Mouse (Mus musculus): ENCODE measurements at regions not wholly inside any gene's neighbourhood (a gene's known extent, or its start where the extent isn't known, plus 50 kb on each side); places are given as distances from the start of the nearest gene placed in this dataset.

DNA sequence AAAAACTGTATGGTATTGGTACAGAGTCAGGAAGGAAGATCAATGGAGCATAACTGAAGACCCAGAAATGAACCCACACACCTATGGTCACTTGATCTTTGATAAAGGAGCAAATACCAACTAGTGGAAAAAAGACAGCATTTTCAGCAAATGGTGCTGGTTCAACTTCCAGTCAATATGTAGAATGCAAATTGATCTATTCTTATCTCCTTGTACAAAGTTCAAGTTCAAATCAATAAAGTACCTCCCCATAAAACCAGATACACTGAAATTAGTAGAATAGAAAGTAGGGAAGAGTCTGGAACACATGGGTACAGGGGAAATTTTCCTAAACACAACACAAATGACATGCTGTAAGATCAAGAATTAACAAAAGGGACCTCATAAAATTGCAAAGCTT, 495.6 kb downstream of the Gm16223 start:
- ATAC-seq (ENCODE audit: low read depth): no peak
- Histone ChIP-seq H3K27ac (ENCODE audit: low read depth, low read length) (no peak overlapping the region), H3K27me3 (ENCODE audit: control insufficient read depth, insufficient read depth, low read length) (no peaks in the 10 kb centered on the region), H3K4me3 (ENCODE audit: low read depth, low read length) (no peak overlapping the region), H3K4me2 (ENCODE audit: low read depth, low read length) (no peak overlapping the region), H3K4me1 (ENCODE audit: control insufficient read depth, insufficient read depth, low read length) (no peaks in the 10 kb centered on the region), H3K36me3 (ENCODE audit: control insufficient read depth, insufficient read depth, low read length) (no peaks in the 10 kb centered on the region), H3K9ac (replicated peaks; ENCODE audit: low read depth, low read length) (no peak overlapping the region), H3K9me3 (ENCODE audit: control insufficient read depth, low read length) (no peaks in the 10 kb centered on the region)

DNA sequence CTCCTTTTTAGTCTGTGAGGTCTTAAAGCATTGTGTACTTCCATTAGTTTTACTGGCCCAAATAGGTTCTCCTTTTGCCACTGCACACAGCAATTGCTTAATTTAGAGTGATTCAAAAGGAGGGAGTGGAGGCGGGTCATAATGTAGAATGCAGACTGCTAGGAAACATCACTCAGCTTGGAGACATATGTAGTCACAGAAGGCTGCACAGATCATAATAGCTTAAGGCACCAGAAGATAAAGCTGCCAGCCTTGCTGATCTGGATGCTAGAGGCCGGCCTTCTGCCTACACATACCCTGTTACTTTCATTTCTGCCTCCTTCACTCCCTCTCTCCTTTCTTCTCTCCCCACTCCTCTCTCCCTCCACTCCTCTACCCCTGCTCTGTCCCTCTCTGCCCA, 508.2 kb downstream of the Gm16223 start:
- no peaks in the 10 kb centered on the region for H3K4me1 ChIP-seq (ENCODE audit: control insufficient read depth, insufficient read depth, low read length)
- no peaks in the 10 kb centered on the region for H3K36me3 ChIP-seq (ENCODE audit: control insufficient read depth, insufficient read depth, low read length)
- ATAC-seq (ENCODE audit: low read depth): no peak
- H3K9ac ChIP-seq (replicated peaks; ENCODE audit: low read depth, low read length): no peak overlapping the region
- WGBS: 54% methylated on average over 2 of the region's 2 CpGs
- no peak overlapping the region for H3K4me3 ChIP-seq (ENCODE audit: low read depth, low read length)
- H3K9me3 ChIP-seq (ENCODE audit: control insufficient read depth, low read length): no peaks in the 10 kb centered on the region
- no peaks in the 10 kb centered on the region for H3K27me3 ChIP-seq (ENCODE audit: control insufficient read depth, insufficient read depth, low read length)
- no peak overlapping the region for H3K4me2 ChIP-seq (ENCODE audit: low read depth, low read length)
- H3K27ac ChIP-seq (ENCODE audit: low read depth, low read length): no peak overlapping the region

DNA sequence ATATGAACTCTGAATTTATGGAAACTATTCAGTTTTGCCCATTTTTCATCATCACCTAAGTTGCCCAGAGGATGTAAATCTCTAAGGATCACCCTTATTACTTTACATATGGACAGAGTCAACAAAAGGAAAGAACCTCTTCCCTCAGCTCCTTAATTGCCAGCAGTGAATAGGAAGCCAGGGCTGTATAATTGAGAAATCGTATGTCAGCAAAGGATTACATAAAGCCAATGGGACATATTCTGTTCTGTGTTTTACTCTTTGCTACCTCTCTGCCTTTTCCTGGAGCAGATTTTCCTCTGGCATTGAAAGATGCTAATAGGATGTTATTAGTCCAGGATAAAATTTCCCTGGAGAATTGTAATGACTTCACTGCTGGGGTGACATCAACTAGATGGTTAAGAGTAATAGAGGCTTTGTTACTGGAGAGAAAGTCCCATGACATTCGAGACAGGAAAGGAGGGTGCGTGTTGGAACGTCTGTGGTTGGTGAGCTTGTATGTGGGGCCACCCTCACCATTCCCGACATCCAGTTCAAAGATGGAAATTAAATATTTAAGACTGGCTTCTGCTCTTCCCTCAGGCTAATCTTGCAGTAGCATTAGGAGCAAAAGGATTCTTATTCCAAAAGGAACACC, 510.6 kb downstream of the Gm16223 start:
- 48% methylated on average over 5 of the region's 5 CpGs for WGBS
- no peaks in the 10 kb centered on the region for H3K36me3 ChIP-seq (ENCODE audit: control insufficient read depth, insufficient read depth, low read length)
- H3K4me2 ChIP-seq (ENCODE audit: low read depth, low read length): no peak overlapping the region
- no peak overlapping the region for H3K27ac ChIP-seq (ENCODE audit: low read depth, low read length)
- no peaks in the 10 kb centered on the region for H3K4me1 ChIP-seq (ENCODE audit: control insufficient read depth, insufficient read depth, low read length)
- no peaks in the 10 kb centered on the region for H3K27me3 ChIP-seq (ENCODE audit: control insufficient read depth, insufficient read depth, low read length)
- no peaks in the 10 kb centered on the region for H3K9me3 ChIP-seq (ENCODE audit: control insufficient read depth, low read length)
- no peak overlapping the region for H3K4me3 ChIP-seq (ENCODE audit: low read depth, low read length)
- ATAC-seq (ENCODE audit: low read depth): peak; percentile 69; the same call in 1 of the 2 replicates
- H3K9ac ChIP-seq (replicated peaks; ENCODE audit: low read depth, low read length): no peak overlapping the region

DNA sequence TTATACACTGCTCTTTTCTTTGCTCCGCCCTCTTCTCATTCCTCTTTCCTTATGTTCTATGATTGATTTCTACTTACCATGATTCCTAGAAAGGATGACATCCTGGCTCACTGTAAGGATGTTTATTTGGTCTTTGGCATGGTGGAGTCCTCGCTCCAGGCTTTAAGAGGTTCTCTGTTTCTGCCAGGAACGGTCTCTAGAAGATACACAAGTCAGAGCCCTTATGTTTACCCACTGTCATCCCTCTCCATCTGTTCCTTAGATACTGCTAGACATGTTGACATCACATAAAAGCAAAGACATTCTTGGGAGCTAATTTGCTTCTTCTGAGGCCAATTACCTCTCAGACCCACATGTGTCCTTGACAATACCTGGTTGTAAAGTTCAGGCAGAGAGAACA, 552.9 kb downstream of the Gm16223 start:
- Histone ChIP-seq H3K4me1 (ENCODE audit: control insufficient read depth, insufficient read depth, low read length) (no peaks in the 10 kb centered on the region), H3K4me2 (ENCODE audit: low read depth, low read length) (no peak overlapping the region), H3K36me3 (ENCODE audit: control insufficient read depth, insufficient read depth, low read length) (no peaks in the 10 kb centered on the region), H3K27me3 (ENCODE audit: control insufficient read depth, insufficient read depth, low read length) (no peaks in the 10 kb centered on the region), H3K9ac (replicated peaks; ENCODE audit: low read depth, low read length) (no peak overlapping the region), H3K27ac (ENCODE audit: low read depth, low read length) (no peak overlapping the region), H3K4me3 (ENCODE audit: low read depth, low read length) (no peak overlapping the region), H3K9me3 (ENCODE audit: control insufficient read depth, low read length) (no peaks in the 10 kb centered on the region)
- no peak for ATAC-seq (ENCODE audit: low read depth)
- WGBS: 84% methylated on average over 3 of the region's 3 CpGs

DNA sequence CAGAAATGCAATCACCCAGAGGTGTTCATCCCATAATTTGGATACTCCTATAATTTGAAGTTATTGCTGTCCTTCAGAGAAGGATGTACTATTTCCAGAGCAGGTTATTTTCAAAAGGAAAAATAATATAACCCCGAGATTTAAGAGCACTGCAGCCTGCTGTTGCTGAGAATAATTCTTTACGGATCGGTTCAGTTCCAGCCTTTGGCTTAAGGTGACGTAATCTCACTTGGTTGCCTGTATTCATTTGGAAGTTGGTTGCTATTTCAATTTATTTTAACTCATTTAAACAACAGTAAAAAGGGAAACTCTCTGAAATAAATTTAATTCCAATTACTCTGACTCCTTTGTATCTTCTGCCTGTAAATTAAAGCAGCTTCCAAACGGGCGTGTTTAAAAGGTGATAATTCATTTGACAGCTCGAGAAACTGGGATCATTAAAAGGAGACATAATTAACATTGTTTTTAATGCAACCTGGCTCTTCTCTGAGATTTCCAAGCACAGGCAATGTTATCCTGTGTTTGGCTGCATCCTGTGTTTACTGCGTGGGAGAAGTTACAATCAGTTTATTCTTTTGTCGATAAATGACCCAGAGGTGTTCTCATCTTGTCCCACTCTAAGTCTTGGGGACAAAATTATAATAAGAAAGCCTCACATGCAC, 568.5 kb downstream of the Gm16223 start:
- ATAC-seq (ENCODE audit: low read depth): no peak
- Histone ChIP-seq H3K27me3 (ENCODE audit: control insufficient read depth, insufficient read depth, low read length) (no peaks in the 10 kb centered on the region), H3K27ac (ENCODE audit: low read depth, low read length) (no peak overlapping the region), H3K4me1 (ENCODE audit: control insufficient read depth, insufficient read depth, low read length) (no peaks in the 10 kb centered on the region), H3K36me3 (ENCODE audit: control insufficient read depth, insufficient read depth, low read length) (no peaks in the 10 kb centered on the region), H3K9ac (replicated peaks; ENCODE audit: low read depth, low read length) (no peak overlapping the region), H3K9me3 (ENCODE audit: control insufficient read depth, low read length) (no peaks in the 10 kb centered on the region), H3K4me2 (ENCODE audit: low read depth, low read length) (no peak overlapping the region), H3K4me3 (ENCODE audit: low read depth, low read length) (no peak overlapping the region)
- 53% methylated on average over 9 of the region's 9 CpGs for WGBS

DNA sequence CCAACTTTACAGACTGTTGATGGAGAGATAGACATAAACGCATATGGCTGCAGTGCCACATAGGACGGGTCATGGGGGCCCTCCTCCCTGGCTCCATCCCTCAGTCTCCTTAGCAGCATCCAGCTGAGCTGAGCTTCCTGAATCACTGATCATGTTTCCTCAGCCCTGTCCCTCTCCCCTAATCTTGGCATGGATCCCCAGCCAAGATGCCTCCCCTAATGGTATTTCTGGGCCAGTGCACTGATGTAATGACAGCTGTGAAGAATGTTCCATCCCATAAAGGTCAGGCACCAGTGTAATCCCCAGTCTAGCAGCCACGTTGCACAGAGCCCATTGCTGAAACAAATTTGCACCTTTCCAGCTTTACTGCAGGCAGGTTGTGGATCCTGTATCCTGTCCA, 576.5 kb upstream of the Cpeb2 start:
- Histone ChIP-seq H3K27ac (ENCODE audit: low read depth, low read length) (no peak overlapping the region), H3K4me1 (ENCODE audit: control insufficient read depth, insufficient read depth, low read length) (no peaks in the 10 kb centered on the region), H3K4me3 (ENCODE audit: low read depth, low read length) (no peak overlapping the region), H3K4me2 (ENCODE audit: low read depth, low read length) (no peak overlapping the region), H3K9me3 (ENCODE audit: control insufficient read depth, low read length) (no peaks in the 10 kb centered on the region), H3K9ac (replicated peaks; ENCODE audit: low read depth, low read length) (no peak overlapping the region), H3K36me3 (ENCODE audit: control insufficient read depth, insufficient read depth, low read length) (no peaks in the 10 kb centered on the region), H3K27me3 (ENCODE audit: control insufficient read depth, insufficient read depth, low read length) (no peaks in the 10 kb centered on the region)
- WGBS: 67% methylated on average over 3 of the region's 3 CpGs
- ATAC-seq (ENCODE audit: low read depth): peak; percentile 56; the same call in 1 of the 2 replicates

DNA sequence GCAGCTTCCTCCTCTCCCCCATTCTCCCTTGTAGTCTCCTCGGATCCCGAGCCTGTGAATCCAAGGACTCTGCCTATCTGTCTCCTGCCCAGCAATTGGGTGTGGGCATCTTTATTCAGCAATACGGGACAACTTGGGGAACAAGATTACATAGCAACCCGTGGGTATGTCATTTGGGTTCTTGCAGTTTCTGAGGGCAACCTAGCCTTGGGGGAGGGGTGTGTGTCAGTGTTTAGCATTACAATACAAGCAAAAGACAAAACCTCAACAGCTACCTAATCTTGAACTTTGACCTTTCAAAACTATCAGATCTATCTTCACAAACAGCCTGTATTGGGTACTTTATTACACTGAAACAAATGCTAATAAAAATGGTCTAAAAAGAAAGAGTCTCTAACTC, 573.0 kb upstream of the Cpeb2 start:
- no peak overlapping the region for H3K27ac ChIP-seq (ENCODE audit: low read depth, low read length)
- H3K9me3 ChIP-seq (ENCODE audit: control insufficient read depth, low read length): no peaks in the 10 kb centered on the region
- no peaks in the 10 kb centered on the region for H3K4me1 ChIP-seq (ENCODE audit: control insufficient read depth, insufficient read depth, low read length)
- 61% methylated on average over 4 of the region's 4 CpGs for WGBS
- no peaks in the 10 kb centered on the region for H3K36me3 ChIP-seq (ENCODE audit: control insufficient read depth, insufficient read depth, low read length)
- no peak for ATAC-seq (ENCODE audit: low read depth)
- no peak overlapping the region for H3K4me2 ChIP-seq (ENCODE audit: low read depth, low read length)
- no peak overlapping the region for H3K4me3 ChIP-seq (ENCODE audit: low read depth, low read length)
- H3K27me3 ChIP-seq (ENCODE audit: control insufficient read depth, insufficient read depth, low read length): no peaks in the 10 kb centered on the region
- no peak overlapping the region for H3K9ac ChIP-seq (replicated peaks; ENCODE audit: low read depth, low read length)

DNA sequence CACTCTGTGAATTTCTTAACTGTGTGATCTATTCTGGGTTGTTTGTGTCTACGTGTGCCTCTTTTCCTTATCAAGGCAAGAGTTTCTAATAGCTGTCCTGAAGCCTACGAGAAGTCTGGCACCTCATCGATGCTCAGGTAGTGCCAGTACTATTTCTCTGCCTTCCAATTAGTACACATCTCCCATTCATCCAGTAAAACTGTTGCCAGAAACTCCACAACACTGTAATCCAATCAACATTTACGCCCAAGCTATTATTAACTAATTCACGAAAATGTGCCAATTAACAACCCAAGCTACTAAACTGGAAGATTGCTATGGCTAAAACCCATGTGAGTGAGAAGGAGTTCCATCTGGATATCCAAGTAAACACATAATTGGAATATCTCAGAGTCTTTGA, 553.4 kb upstream of the Cpeb2 start:
- Histone ChIP-seq H3K4me3 (ENCODE audit: low read depth, low read length) (no peak overlapping the region), H3K27me3 (ENCODE audit: control insufficient read depth, insufficient read depth, low read length) (no peaks in the 10 kb centered on the region), H3K9me3 (ENCODE audit: control insufficient read depth, low read length) (no peaks in the 10 kb centered on the region), H3K36me3 (ENCODE audit: control insufficient read depth, insufficient read depth, low read length) (no peaks in the 10 kb centered on the region), H3K9ac (replicated peaks; ENCODE audit: low read depth, low read length) (no peak overlapping the region), H3K27ac (ENCODE audit: low read depth, low read length) (no peak overlapping the region), H3K4me1 (ENCODE audit: control insufficient read depth, insufficient read depth, low read length) (no peaks in the 10 kb centered on the region), H3K4me2 (ENCODE audit: low read depth, low read length) (no peak overlapping the region)
- ATAC-seq (ENCODE audit: low read depth): no peak
- WGBS: 84% methylated on average over 5 of the region's 5 CpGs

DNA sequence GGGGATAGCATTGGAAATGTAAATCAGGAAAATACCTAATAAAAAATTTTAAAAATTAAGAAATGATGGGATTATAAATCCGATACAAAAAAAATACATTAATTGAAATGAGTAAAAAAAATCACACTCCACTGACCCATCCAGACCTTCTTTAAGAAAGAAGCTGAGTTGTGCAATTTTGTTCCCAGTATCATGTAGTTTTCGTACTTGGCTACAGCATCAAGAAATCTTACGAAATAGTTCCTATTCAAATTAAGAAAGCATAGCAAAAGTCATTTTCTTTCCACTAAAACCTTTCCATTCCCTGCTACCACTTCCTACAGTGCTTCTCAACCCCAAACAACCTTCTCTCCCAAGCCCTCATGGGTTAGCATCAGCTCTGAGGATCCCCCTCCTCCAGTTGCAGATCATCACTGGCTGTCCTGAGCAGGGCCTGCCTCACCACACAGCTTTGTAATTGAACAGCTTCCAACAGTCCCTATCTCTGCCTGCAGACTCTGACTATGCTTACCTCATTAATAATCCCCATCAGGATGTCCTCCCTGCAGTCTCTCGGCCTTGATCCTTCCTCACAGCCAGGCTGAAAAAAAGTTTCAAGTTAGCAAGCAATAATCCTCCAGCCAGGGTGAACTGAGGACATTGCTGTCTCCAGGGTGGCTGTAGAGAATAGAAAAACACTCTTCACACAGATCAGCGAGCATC, 547.5 kb upstream of the Cpeb2 start:
- H3K4me3 ChIP-seq (ENCODE audit: low read depth, low read length): no peak overlapping the region
- 77% methylated on average over 5 of the region's 5 CpGs for WGBS
- peak; percentile 38; the same call in 1 of the 2 replicates for ATAC-seq (ENCODE audit: low read depth)
- no peaks in the 10 kb centered on the region for H3K9me3 ChIP-seq (ENCODE audit: control insufficient read depth, low read length)
- no peaks in the 10 kb centered on the region for H3K36me3 ChIP-seq (ENCODE audit: control insufficient read depth, insufficient read depth, low read length)
- no peaks in the 10 kb centered on the region for H3K4me1 ChIP-seq (ENCODE audit: control insufficient read depth, insufficient read depth, low read length)
- no peak overlapping the region for H3K27ac ChIP-seq (ENCODE audit: low read depth, low read length)
- no peaks in the 10 kb centered on the region for H3K27me3 ChIP-seq (ENCODE audit: control insufficient read depth, insufficient read depth, low read length)
- no peak overlapping the region for H3K9ac ChIP-seq (replicated peaks; ENCODE audit: low read depth, low read length)
- no peak overlapping the region for H3K4me2 ChIP-seq (ENCODE audit: low read depth, low read length)
